Comparison of ENCODE assay signal across 24 mouse cellular contexts in the genomic region with DNA sequence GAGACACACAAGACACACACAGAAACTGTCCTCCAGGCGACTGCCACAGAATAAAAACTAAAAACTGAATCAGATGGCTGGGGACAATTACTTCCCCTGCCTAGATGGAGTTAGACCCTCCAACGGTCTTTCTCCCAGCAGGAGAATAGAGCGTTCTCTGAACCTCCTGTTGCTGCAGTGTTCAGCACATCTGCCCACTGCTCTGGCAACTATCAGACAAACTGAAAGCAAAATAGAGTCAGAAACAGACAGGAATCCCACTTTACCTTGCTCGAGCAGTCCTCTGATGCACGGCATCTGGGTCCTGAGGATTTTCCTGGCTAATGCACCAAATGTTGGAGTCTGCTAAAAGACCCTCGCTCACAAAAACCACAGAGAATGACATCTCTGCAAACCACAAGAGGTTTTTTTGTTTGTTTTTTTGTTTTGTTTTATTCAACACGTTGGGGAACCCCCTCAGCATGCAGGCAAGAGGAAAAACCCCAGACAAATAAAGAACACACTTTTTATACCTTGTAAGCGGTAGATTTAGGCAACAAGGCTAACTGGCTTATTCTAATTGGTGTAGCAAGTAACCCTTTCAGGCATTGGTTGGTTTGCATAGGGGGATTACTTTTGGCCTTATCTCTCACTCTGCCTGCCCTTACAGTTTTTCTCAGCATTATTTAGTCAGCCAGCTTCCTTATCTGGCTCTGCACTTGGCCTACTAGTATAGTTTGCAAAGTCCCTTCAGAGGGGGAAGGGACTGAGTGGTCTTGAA. TPM values are rescaled to one million over a fixed set of nuclear protein-coding genes. Genes with fewer than 3 reads are reported as not detected.
A peak's percentile ranks its signal among the peaks of the same experiment; 100 is the strongest.
DNase-seq lines count a peak whose midpoint lies in the region; ATAC-seq and TF ChIP-seq lines count a peak whose summit lies in the region.
"Had no signal": no experiment of that assay in that cellular context is flagged by ENCODE, and none has a peak within 500 bp of the region (broad histone marks: within the 10 kb centered on the region; RNA-seq: fewer than 3 reads in every experiment).

No protein-coding gene starts in this region.

- H3K27me3 ChIP-seq in liver, embryonic 11.5 days (replicated peaks; ENCODE audit: control insufficient read depth, insufficient read depth, low read length): no peaks in the 10 kb centered on the region
- H3K27me3 ChIP-seq in liver, embryonic 14.5 days (ENCODE audit: control insufficient read depth, insufficient read depth, low read length): no peaks in the 10 kb centered on the region
- H3K27me3 ChIP-seq in stomach, postnatal 0 days (ENCODE audit: control insufficient read depth, insufficient read depth, low read length): no peaks in the 10 kb centered on the region
- H3K27me3 ChIP-seq: embryonic facial prominence, embryonic 13.5 days; lung, embryonic 15.5 days; midbrain, embryonic 15.5 days; neural tube, embryonic 13.5 days; stomach, embryonic 15.5 days had no signal

- 0 out of 2 replicates have a peak, but pooled peaks cover 3% of the 10 kb centered on the region for H3K4me1 ChIP-seq in liver, embryonic 11.5 days (replicated peaks; ENCODE audit: control insufficient read depth, insufficient read depth, low read length)
- no peaks in the 10 kb centered on the region for H3K4me1 ChIP-seq in bone marrow, adult 2 months (ENCODE audit: control insufficient read depth, insufficient read depth, low read length)
- peaks cover 0 to 9% of the 10 kb centered on the region in 2 experiments; a peak in 2 of 4 replicates for H3K4me1 ChIP-seq in liver, embryonic 14.5 days (replicated peaks; ENCODE audit: control insufficient read depth in 2 of 2, insufficient read depth in 2 of 2, low read length in 1 of 2)
- H3K4me1 ChIP-seq in stomach, postnatal 0 days (replicated peaks; ENCODE audit: control insufficient read depth, insufficient read depth): no peaks in the 10 kb centered on the region
- H3K4me1 ChIP-seq: embryonic facial prominence, embryonic 13.5 days; lung, embryonic 15.5 days; midbrain, embryonic 15.5 days; neural tube, embryonic 13.5 days; stomach, embryonic 15.5 days had no signal

- no peak for TF ChIP-seq POLR2A in bone marrow, adult 2 months (IDR thresholded peaks at IDR 0.05; ENCODE audit: borderline replicate concordance, control insufficient read depth, low read depth, low read length)

- H3K9ac ChIP-seq in liver, embryonic 11.5 days (ENCODE audit: low read depth, low read length): no peak overlapping the region
- H3K9ac ChIP-seq in liver, embryonic 14.5 days (replicated peaks): no peak overlapping the region
- 0 out of 2 replicates have a peak overlapping the region, but pooled peaks have one; percentile 23 for H3K9ac ChIP-seq in stomach, postnatal 0 days (ENCODE audit: low read length)
- H3K9ac ChIP-seq: lung, embryonic 15.5 days; midbrain, embryonic 15.5 days; neural tube, embryonic 13.5 days; stomach, embryonic 15.5 days had no signal

- no peaks in the 10 kb centered on the region for H3K9me3 ChIP-seq in liver, embryonic 11.5 days (ENCODE audit: control insufficient read depth, low read length)
- H3K9me3 ChIP-seq in liver, embryonic 14.5 days (ENCODE audit: control insufficient read depth, low read length): no peaks in the 10 kb centered on the region
- H3K9me3 ChIP-seq in stomach, postnatal 0 days (ENCODE audit: control insufficient read depth, low read length): no peaks in the 10 kb centered on the region
- H3K9me3 ChIP-seq: embryonic facial prominence, embryonic 13.5 days; lung, embryonic 15.5 days; midbrain, embryonic 15.5 days; neural tube, embryonic 13.5 days; stomach, embryonic 15.5 days had no signal

- peak overlapping the region; percentile 52 for H3K4me2 ChIP-seq in liver, embryonic 11.5 days
- peak overlapping the region; percentile 40 for H3K4me2 ChIP-seq in liver, embryonic 14.5 days (ENCODE audit: low read depth)
- no peak overlapping the region for H3K4me2 ChIP-seq in stomach, postnatal 0 days (replicated peaks; ENCODE audit: low read depth)
- H3K4me2 ChIP-seq: embryonic facial prominence, embryonic 13.5 days; heart, embryonic 11.5 days; lung, embryonic 15.5 days; midbrain, embryonic 15.5 days; neural tube, embryonic 13.5 days; stomach, embryonic 15.5 days had no signal

- H3K4me3 ChIP-seq in liver, embryonic 11.5 days (ENCODE audit: low read depth, low read length): 0 out of 2 replicates have a peak overlapping the region, but pooled peaks have one; percentile 22
- H3K4me3 ChIP-seq in bone marrow, adult 2 months (replicated peaks; ENCODE audit: control insufficient read depth, low read depth, low read length): peak overlapping the region; percentile 36
- peak overlapping the region in 1 of 2 experiments; percentile 39; a peak in 1 of 4 replicates for H3K4me3 ChIP-seq in liver, embryonic 14.5 days (ENCODE audit: insufficient read depth in 1 of 2, low read depth in 2 of 2, low read length in 2 of 2)
- H3K4me3 ChIP-seq in stomach, postnatal 0 days (ENCODE audit: low read depth, low read length): no peak overlapping the region
- H3K4me3 ChIP-seq: embryonic facial prominence, embryonic 13.5 days; lung, embryonic 15.5 days; midbrain, embryonic 15.5 days; myocyte; neural tube, embryonic 13.5 days; stomach, embryonic 15.5 days had no signal

- 67% methylated on average over 8 of the region's 8 CpGs for WGBS in liver, embryonic 11.5 days
- WGBS in bone marrow, adult 2 months: 70% methylated on average over 8 of the region's 8 CpGs
- 46% methylated on average over 8 of the region's 8 CpGs for WGBS in liver, embryonic 14.5 days (ENCODE audit: insufficient replicate concordance)
- WGBS in stomach, postnatal 0 days: 86% methylated on average over 8 of the region's 8 CpGs

- ATAC-seq in liver, embryonic 11.5 days (replicated peaks; ENCODE audit: low FRiP score): peak; percentile 95
- peak; percentile 84 for ATAC-seq in liver, embryonic 14.5 days (ENCODE audit: insufficient read depth)
- ATAC-seq in stomach, postnatal 0 days (ENCODE audit: low FRiP score, low TSS enrichment): no peak
- ATAC-seq in erythroid progenitor cell, adult 5-6 weeks (replicated peaks; ENCODE audit: low FRiP score, poor library complexity, severe bottlenecking): no peak
- ATAC-seq: hindbrain, embryonic 16.5 days; intestine, postnatal 0 days; midbrain, embryonic 15.5 days had no signal

- TF ChIP-seq EP300 in liver, embryonic 14.5 days (IDR thresholded peaks at IDR 0.05; ENCODE audit: low read depth): peak; percentile 75
- no peak for TF ChIP-seq EP300 in stomach, postnatal 0 days (optimal IDR thresholded peaks at IDR 0.05)

- H3K27ac ChIP-seq in liver, embryonic 11.5 days (ENCODE audit: low read depth, low read length): peak overlapping the region; percentile 39; the same call in 1 of the 2 replicates
- no peak overlapping the region for H3K27ac ChIP-seq in bone marrow, adult 2 months (ENCODE audit: control insufficient read depth, insufficient read depth, low read depth, low read length, poor library complexity)
- peak overlapping the region; percentile 15; the same call in 1 of the 2 replicates for H3K27ac ChIP-seq in liver, embryonic 14.5 days
- H3K27ac ChIP-seq in stomach, postnatal 0 days (replicated peaks): no peak overlapping the region
- H3K27ac ChIP-seq: embryonic facial prominence, embryonic 13.5 days; lung, embryonic 15.5 days; midbrain, embryonic 15.5 days; neural tube, embryonic 13.5 days; stomach, embryonic 15.5 days had no signal

- no peak for TF ChIP-seq CTCF in bone marrow, adult 2 months (IDR thresholded peaks at IDR 0.05; ENCODE audit: control insufficient read depth, insufficient read depth, low read length)
- no peak for TF ChIP-seq CTCF in liver, embryonic 14.5 days (IDR thresholded peaks at IDR 0.05; ENCODE audit: low read depth)
- no peak for TF ChIP-seq CTCF in stomach, postnatal 0 days (IDR thresholded peaks at IDR 0.05; ENCODE audit: low read depth)

- DNase-seq in liver, embryonic 11.5 days (ENCODE audit: low spot score): peak; percentile 22
- DNase-seq in liver: no peak
- peak in 1 of 3 experiments; percentile 6 for DNase-seq in liver, embryonic 14.5 days (ENCODE audit: low read depth in 3 of 3, low spot score in 3 of 3)
- peak; percentile 9 for DNase-seq in stomach, postnatal 0 days (ENCODE audit: low spot score)
- DNase-seq in cerebellum, adult 8-10 months: no peak
- no peak for DNase-seq in layer of hippocampus, adult 11-12 months (ENCODE audit: low spot score)
- DNase-seq: adrenal gland, adult 2 months; cerebellum, adult 11-12 months; cerebellum, postnatal 14 days; kidney, postnatal 25 days; lung, postnatal 36 days; thymus, adult 18-20 months had no signal

- H3K36me3 ChIP-seq in liver, embryonic 11.5 days (ENCODE audit: control insufficient read depth, insufficient read depth, low read length): peaks cover 11% of the 10 kb centered on the region; the same call in 1 of the 2 replicates
- H3K36me3 ChIP-seq in liver, embryonic 14.5 days (replicated peaks; ENCODE audit: control insufficient read depth, insufficient read depth, low read depth): no peaks in the 10 kb centered on the region
- H3K36me3 ChIP-seq in stomach, postnatal 0 days (ENCODE audit: control insufficient read depth, insufficient read depth, low read length): no peaks in the 10 kb centered on the region
- H3K36me3 ChIP-seq: lung, embryonic 15.5 days; midbrain, embryonic 15.5 days; stomach, embryonic 15.5 days had no signal

RNA-seq across cellular contexts. Expression of a gene that starts 24.6 kb away (rescaled TPM):
- 0.79 and 0.81 TPM in 2 replicates for polyA plus RNA-seq in liver, embryonic 11.5 days (2014; fragmentation: Nextera tagmentation; extraction: Ambion mirVana)
- polyA plus RNA-seq in bone marrow, adult 2 months (2011; ENCODE audit: insufficient read depth, insufficient read length, low replicate concordance, missing spikeins): 0.25 and 0.50 TPM in 2 replicates
- polyA plus RNA-seq in liver, embryonic 14.5 days (2012; rRNA removed): 0.16 and 0.19 TPM in 2 replicates
- 0.20 TPM in 2 replicates for polyA plus RNA-seq in liver, embryonic 14.5 days (2014; fragmentation: Nextera tagmentation; extraction: Ambion mirVana)
- 0.23 and 0.27 TPM in 2 replicates for polyA plus RNA-seq in stomach, postnatal 0 days (2015; fragmentation: Nextera tagmentation; extraction: Ambion mirVana)
- total RNA-seq in erythroid progenitor cell, adult 5-6 weeks (2015; ENCODE audit: low replicate concordance): under 0.01 TPM in 2 replicates
- 0.13 and 0.15 TPM in 2 replicates for total RNA-seq in erythroid progenitor cell, adult 5-6 weeks (2017; ENCODE audit: low replicate concordance)

RNA-seq across cellular contexts. Expression of a gene that starts 47.0 kb away (rescaled TPM):
- 0.06 and 0.08 TPM in 2 replicates for polyA plus RNA-seq in liver, embryonic 11.5 days (2014; fragmentation: Nextera tagmentation; extraction: Ambion mirVana)
- 2.0 and 3.6 TPM in 2 replicates for polyA plus RNA-seq in bone marrow, adult 2 months (2011; ENCODE audit: insufficient read depth, insufficient read length, low replicate concordance, missing spikeins)
- polyA plus RNA-seq in liver, embryonic 14.5 days (2012; rRNA removed): 0.03 and 0.06 TPM in 2 replicates
- polyA plus RNA-seq in liver, embryonic 14.5 days (2014; fragmentation: Nextera tagmentation; extraction: Ambion mirVana): 0.04 and 0.14 TPM in 2 replicates
- 0.59 and 0.92 TPM in 2 replicates for polyA plus RNA-seq in stomach, postnatal 0 days (2015; fragmentation: Nextera tagmentation; extraction: Ambion mirVana)
- total RNA-seq in erythroid progenitor cell, adult 5-6 weeks (2015; ENCODE audit: low replicate concordance): not detected in 2 replicates
- total RNA-seq in erythroid progenitor cell, adult 5-6 weeks (2017; ENCODE audit: low replicate concordance): not detected in 2 replicates
- total RNA-seq: hematopoietic stem cell, adult 5-6 weeks had no signal

Comparison
In these comparisons a context has a peak if more than half of its experiments do, and no peak if none do; other contexts are left out.
1. DNase-seq: peak in liver, embryonic 11.5 days (single experiment) and stomach, postnatal 0 days (single experiment); none in liver (single experiment), cerebellum, adult 8-10 months (single experiment) and layer of hippocampus, adult 11-12 months (single experiment).
2. ATAC-seq: peak in liver, embryonic 11.5 days (single experiment) and liver, embryonic 14.5 days (single experiment); none in stomach, postnatal 0 days (single experiment) and erythroid progenitor cell, adult 5-6 weeks (single experiment).
3. H3K27ac ChIP-seq: peak in liver, embryonic 11.5 days (single experiment) and liver, embryonic 14.5 days (single experiment); none in bone marrow, adult 2 months (single experiment) and stomach, postnatal 0 days (single experiment).